Mouse (Mus musculus): ENCODE results near the gene Cyp2d11. TPM values are rescaled to one million over a fixed set of nuclear protein-coding genes. Genes with fewer than 3 reads are reported as not detected.
"Not testable (repeated sequence)": the region's sequence is repeated elsewhere in the genome, so short reads cannot be mapped to it uniquely, and the experiment has no call there.

The Cyp2d11 gene
- under 1 TPM in 2 of 4 experiments, not detected in 2; 0.18 to 0.24 TPM for total RNA-seq (2022)

DNA sequence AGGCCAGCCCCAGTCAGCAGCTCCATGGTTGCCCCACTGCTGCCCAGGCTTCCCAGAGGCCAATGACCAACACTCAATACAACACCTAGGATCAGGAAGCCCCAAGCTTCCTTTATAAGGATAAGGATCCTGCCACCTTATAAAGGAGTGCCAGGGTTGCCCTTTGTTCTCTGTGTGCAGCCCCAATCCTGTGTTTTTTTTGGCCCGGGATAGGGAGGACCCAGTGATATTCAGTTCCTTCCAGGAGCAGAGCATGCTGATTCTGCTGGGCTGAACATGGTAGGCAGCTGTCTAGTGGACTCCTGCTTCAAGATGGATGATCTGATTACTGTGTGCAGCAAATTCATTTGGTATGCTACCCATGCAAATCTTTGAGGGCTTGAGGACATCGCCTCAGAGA, at the start of gene Cyp2d11:
Gene Cyp2d11, minus strand, starts transcription at position 101 of the 400 bp plus-strand sequence.
- not testable (repeated sequence) for DNase-seq (ENCODE audit: low spot score in 2 of 2)

GRCm38 (mm10) chr15:82437975-82438617, 44.3 kb upstream of the Cyp2d11 start:
- DNase-seq (ENCODE audit: low spot score in 2 of 2): no peak

DNA sequence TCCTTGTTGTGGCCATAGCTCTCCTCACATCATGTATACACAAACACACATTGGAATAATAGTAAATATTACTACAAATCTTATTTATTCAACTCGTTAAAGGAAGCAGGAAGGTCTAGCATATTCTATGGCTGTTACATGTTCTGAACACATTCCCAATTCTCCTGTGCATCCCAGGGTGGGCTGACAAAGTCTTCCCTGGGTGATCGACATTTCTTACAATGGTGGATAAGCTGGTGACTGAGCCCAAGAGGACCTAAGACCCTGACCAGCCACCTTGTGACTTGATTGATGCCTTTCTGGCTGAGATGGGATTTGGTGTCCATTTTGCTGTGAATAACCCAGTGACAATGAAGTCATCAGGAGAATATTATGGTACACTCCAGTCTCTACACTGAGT, 41.8 kb upstream of the Cyp2d11 start:
- DNase-seq (ENCODE audit: low spot score in 2 of 2): no peak

GRCm38 (mm10) chr15:82435011-82435410, 41.2 kb upstream of the Cyp2d11 start:
- DNase-seq (ENCODE audit: low spot score in 2 of 2): no peak

DNA sequence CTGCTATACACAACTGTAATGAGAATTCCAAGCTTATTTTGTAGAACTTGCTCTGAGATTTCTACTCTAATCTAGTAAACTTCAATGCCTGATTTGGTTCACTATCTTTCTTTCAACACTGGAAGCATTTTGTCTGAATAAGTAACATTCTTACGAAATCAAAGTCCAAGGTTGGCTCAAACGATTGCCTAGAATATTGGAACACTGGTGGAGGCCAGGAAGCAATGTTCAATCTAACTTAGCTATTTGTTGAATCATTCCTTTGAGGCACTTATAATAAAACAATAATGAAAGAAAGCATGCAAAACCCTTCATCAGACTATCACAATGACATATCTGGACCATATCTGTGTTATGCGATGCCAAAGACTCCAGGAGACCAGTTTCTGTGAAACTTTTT, 40.7 kb upstream of the Cyp2d11 start:
- DNase-seq (ENCODE audit: low spot score in 2 of 2): no peak

DNA sequence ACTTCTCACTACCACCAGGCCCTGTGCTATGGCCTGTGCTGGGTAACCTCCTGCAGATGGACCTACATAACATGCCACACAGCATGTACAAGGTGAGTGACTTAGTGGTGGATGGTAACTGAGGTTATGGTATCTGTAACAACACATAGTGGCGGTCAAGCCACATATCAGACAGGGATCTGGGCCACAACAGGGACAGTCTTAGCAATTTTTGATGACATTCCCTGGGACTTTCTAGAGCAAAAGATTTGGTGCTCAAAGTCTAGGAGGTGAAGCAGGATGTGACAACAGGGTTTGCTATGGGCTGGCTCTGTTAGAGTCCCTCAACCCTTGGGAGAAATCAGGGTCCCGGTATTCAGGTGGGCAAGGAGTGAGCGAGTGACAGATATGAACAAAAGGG, 39.8 kb upstream of the Cyp2d11 start:
- no peak for DNase-seq (ENCODE audit: low spot score in 2 of 2)

GRCm38 (mm10) chr15:82433137-82433536, 39.3 kb upstream of the Cyp2d11 start, which contains the start of gene Cyp2d9:
Cyp2d9 (plus strand) TSS chr15:82433437.
- DNase-seq (ENCODE audit: low spot score in 2 of 2): no peak

DNA sequence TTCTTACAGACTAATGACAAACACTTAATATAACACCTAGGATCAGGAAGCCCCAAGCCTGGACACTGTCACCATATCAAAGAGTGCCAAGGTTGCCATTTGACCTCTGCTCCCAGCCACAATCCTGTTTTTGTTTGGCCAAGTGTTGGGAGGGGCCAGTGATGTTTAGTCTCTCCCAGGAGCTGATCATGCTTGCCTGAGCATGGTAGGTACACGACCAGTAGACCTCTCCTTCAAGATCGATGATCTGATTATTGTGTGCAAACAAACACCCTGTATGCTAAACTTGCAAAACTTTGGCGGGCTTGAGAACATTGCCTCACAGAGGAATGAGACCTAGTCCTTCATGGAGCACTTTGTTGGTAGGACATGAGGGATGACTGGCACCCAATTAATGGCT, 29.6 kb upstream of the Cyp2d11 start:
- no peak for DNase-seq (ENCODE audit: low spot score in 2 of 2)

DNA sequence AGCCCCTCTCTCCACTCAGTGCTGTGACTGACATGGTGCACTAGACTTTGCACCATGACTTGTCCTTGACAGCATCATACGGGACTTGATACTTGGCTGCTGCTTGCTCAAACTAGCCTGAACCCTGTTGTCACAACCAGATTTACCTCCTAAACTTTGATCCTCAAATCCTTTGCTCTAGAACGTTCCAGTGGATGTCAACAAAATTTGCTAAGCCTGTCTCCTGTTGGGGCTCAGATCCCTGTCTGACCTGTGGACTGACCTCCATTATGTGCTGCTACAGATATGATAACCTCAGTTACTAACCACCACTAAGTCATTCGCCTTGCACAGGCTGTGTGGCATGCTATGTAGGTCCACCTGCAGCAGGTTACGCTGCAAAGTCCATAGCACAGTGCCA, 29.1 kb upstream of the Cyp2d11 start:
- no peak for DNase-seq (ENCODE audit: low spot score in 2 of 2)

DNA sequence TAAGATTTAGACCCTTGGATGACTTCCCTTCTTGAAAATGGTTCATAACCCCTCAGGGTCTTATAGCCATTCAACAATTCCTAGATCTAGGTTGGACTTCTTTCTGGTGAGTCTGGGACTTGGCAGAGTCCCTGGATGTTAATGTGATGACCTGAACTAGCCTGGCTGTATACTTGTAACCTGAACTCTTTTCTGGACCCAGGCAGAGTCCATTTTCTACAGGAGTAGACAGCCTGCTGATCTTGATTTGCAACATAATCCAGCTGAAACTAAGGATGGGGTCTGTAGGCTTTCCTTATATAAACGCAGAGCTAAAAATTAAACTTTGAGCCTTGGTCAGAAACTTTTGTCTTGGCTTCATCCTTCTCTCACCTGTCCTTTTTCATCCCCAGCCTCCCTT, 24.8 kb upstream of the Cyp2d11 start:
- DNase-seq (ENCODE audit: low spot score in 2 of 2): no peak

- peak; percentile 79 to 84 for DNase-seq (ENCODE audit: low spot score in 2 of 2)
Measured at GRCm38 (mm10) chr15:82416797-82417789, 23.3 kb upstream of the Cyp2d11 start.

DNA sequence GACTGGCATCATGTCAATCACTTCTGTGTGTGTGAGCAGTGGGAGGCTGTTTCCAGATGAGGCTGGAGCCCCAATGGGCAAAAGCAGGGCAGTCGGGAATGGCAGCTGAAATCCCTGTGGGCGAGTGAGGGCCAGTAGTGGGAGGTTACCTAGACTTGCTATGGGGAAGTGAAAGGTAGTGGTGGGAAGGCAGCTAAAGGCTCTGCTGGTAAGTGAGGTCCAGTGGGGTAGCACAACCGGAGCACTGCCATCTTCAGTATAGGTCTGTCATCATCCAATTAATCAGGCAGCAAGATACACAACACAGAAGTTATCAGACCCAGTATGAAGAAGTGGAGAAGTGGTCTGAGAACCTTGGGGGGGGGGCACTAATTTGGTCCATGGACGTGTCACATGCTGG, 13.7 kb upstream of the Cyp2d11 start:
- DNase-seq (ENCODE audit: low spot score in 2 of 2): no peak

DNA sequence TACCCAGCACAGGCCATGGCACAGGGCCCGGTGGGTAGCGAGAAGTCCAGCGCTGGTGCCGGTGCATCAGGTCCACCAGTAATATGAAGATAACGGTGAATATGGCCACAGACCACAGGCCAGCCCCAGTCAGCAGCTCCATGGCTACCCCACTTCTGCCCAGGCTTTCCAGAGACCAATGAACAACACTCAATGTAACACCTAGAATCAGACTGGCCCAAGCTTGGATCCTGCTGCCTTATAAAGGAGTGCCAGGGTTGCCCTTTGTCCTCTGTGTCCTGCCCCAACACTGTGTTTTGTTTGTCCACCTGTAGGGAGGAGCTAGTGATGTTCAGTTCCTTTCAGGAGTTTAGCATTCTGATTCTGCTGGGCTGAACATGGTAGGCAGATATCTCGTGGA, 13.2 kb upstream of the Cyp2d11 start, which contains the start of gene Cyp2d10:
Gene Cyp2d10, minus strand, starts transcription at position 215 of the 400 bp plus-strand sequence.
- no peak for DNase-seq (ENCODE audit: low spot score in 2 of 2)

DNA sequence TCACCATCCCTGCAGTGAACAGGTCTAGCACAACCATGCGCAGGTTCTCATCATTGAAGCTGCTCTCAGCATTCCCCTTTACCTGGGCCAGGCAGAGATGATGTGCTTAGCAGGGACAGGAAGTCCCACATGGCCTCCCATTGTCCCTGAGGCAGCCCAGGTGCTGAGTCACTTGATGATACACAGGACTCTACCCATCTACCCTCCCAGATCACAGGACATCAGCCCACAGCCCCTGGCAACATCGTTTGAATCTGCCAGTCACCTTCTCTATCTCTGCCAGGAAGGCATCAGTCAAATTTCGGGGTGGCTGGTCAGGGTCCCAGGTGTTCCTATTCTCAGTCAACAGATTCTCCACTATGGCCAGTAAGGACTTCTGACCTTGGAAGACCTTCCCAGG, 10.3 kb upstream of the Cyp2d11 start:
- DNase-seq (ENCODE audit: low spot score in 2 of 2): no peak

DNA sequence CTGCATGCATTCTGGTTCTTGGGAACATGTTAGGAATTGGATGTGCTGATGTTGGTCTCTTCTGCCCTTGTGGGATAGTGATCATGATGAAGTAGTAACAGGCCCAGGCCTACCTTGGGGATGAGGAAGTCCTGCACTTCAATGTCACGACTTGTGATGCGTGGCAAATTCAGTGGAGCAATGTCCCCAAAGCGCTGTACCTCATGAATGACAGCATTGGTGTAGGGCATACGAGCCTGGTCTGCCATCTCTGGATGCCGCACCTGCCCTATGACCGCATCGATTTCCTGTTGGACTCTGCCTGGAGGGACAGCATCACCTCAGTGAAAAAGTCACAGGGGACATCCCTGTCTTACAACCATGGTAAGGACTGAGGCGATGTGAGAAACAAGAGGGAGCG, 9.8 kb upstream of the Cyp2d11 start:
- no peak for DNase-seq (ENCODE audit: low spot score in 2 of 2)

- DNase-seq (ENCODE audit: low spot score in 2 of 2): no peak
Measured at GRCm38 (mm10) chr15:82402741-82403140, 8.9 kb upstream of the Cyp2d11 start.

DNA sequence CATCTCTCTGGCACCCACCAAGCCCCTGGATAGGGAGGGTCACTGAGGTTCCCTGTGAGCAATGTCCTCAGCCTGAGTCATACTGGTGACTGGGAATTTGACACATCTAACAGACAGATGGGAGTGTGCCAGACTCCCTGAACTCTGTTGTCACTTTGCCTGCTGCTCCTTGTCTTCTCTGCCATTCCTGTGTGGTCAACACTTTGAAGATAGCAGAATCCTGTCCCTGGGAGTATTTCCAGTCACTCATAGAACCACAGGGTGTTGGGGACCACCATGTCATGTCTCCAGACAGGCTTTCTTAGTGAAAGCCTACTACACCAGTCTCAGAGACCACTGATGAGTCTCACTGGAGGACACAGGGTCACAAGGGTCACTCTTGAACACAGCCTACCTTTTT, 8.3 kb upstream of the Cyp2d11 start:
- DNase-seq (ENCODE audit: low spot score in 2 of 2): no peak

DNA sequence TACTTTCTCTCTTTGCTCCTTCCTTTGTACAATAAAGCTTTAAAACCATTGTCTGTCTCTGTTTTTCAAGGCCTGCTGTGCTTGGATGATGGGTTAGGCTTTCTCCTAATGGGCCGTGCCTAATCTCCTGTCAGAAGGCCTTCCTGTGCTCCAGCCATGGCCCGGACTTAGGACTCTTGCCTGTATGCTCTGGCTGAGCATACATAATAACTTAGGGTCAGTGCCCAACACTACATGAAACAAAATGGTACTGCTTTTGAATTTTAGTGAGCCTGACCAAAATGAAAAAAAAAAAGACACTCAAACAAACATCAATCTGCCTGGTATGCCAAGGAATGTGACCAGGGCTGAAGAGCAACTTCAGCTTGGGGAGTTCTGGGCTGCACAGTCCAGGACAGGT, 7.7 kb upstream of the Cyp2d11 start:
- DNase-seq (ENCODE audit: low spot score in 2 of 2): no peak

DNA sequence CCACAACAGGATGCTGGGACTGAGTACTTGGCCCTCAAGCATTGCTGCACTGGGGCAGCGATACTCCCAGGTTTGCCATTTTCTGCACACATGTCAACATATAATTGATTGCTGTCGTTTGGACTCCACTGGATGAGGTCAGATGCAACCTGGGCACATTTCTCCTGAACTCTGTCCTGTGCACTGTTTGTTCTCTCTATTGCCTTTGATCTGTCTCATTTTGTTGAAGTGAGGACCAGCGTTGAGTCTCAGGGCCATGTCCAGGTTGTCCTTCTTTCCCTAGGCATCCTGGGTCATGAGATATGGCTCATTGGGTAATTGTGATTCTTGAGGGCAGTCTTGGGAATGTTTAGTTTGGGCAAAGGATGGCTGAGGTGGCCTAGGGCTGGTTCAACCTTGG, 2.1 kb upstream of the Cyp2d11 start:
- not testable (repeated sequence) for DNase-seq (ENCODE audit: low spot score in 2 of 2)

DNA sequence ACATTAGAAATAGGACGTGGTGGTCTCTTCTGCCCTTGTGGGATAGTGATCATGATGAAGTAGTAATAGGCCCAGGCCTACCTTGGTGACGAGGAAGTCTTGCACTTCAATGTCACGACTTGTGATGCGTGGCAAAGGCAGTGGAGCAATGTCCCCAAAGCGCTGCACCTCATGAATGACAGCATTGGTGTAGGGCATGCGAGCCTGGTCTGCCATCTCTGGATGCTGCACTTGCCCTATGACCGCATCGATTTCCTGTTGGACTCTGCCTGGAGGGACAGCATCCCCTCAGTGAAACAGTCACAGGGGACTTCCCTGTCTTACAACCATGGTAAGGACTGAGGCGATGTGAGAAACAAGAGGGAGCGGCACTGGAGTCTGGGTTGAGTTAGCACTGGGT, 3.9 kb downstream of the Cyp2d11 start:
- DNase-seq (ENCODE audit: low spot score in 2 of 2): not testable (repeated sequence)

- no peak for DNase-seq (ENCODE audit: low spot score in 2 of 2)
Measured at GRCm38 (mm10) chr15:82385729-82386128, 8.1 kb downstream of the Cyp2d11 start.

GRCm38 (mm10) chr15:82382441-82382840, 11.4 kb downstream of the Cyp2d11 start:
- no peak for DNase-seq (ENCODE audit: low spot score in 2 of 2)

DNA sequence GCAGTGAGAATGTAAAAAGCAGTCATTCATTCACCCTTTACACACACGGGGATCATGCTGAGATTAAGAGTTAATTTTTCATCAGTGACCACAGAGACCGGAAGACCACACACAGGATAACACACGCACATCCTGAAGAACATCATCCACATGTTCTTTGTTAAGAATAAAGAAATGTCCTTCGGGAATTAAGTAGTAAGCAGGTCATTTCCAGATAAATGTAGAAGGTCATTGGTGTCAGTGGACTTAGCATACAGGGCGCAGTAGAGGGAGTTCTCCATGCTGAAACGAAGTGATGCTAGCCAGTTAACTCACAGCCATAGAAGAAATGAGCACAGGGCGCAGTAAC, 13.1 kb downstream of the Cyp2d11 start:
- no peak for DNase-seq (ENCODE audit: low spot score in 2 of 2)
